Mouse (Mus musculus) bone marrow macrophage, adult 2 months (primary cell): ENCODE measurements at regions not wholly inside any gene's neighbourhood (a gene's known extent, or its start where the extent isn't known, plus 50 kb on each side); places are given as distances from the start of the nearest gene placed in this dataset.

ENCODE experiments used
- H3K27ac ChIP-seq: 2 replicates; pipeline ENCODE4 v1.5.1; 2012; ENCODE audit warnings: low read depth, low read length; ENCODE audit not compliant: insufficient read depth
- H3K4me1 ChIP-seq: 2 replicates; pipeline ENCODE4 v1.6.1; 2012; ENCODE audit warnings: low read length; ENCODE audit not compliant: control insufficient read depth, insufficient read depth
- H3K4me3 ChIP-seq: 2 replicates; pipeline ENCODE4 v1.5.1; 2012; ENCODE audit warnings: mild to moderate bottlenecking, low read length, moderate library complexity; ENCODE audit not compliant: insufficient read depth
- CTCF ChIP-seq: IDR thresholded peaks from 2 replicates; pipeline ENCODE4 v1.5.1; 2012; ENCODE audit warnings: low read depth, mild to moderate bottlenecking, low read length, moderate library complexity
- POLR2A ChIP-seq: IDR thresholded peaks from 2 replicates; pipeline ENCODE4 v1.6.1; 2012; ENCODE audit warnings: mild to moderate bottlenecking, low read depth, low read length, borderline replicate concordance

GRCm38 (mm10) chr9:50425866-50426495 lies 68.3 kb upstream of the Plet1 start:
- no peak overlapping the region for H3K4me3 ChIP-seq
- no peaks in the 10 kb centered on the region for H3K4me1 ChIP-seq
- no peak for TF ChIP-seq POLR2A
- TF ChIP-seq CTCF: no peak
- H3K27ac ChIP-seq: no peak overlapping the region

GRCm38 (mm10) chr9:50430147-50430546 lies 64.2 kb upstream of the Plet1 start:
- Histone ChIP-seq H3K4me1 (no peaks in the 10 kb centered on the region), H3K4me3 (no peak overlapping the region), H3K27ac (no peak overlapping the region)
- TF ChIP-seq POLR2A: no peak
- no peak for TF ChIP-seq CTCF

GRCm38 (mm10) chr9:50433525-50433924 lies 60.8 kb upstream of the Plet1 start:
- H3K4me1 ChIP-seq: no peaks in the 10 kb centered on the region
- H3K4me3 ChIP-seq: no peak overlapping the region
- TF ChIP-seq CTCF: no peak
- no peak for TF ChIP-seq POLR2A
- H3K27ac ChIP-seq: no peak overlapping the region

GRCm38 (mm10) chr9:50433978-50434377 lies 60.3 kb upstream of the Plet1 start:
- Histone ChIP-seq H3K4me1 (no peaks in the 10 kb centered on the region), H3K4me3 (no peak overlapping the region), H3K27ac (no peak overlapping the region)
- no peak for TF ChIP-seq CTCF
- no peak for TF ChIP-seq POLR2A

GRCm38 (mm10) chr9:50437830-50438722 lies 56.2 kb upstream of the Plet1 start:
- Histone ChIP-seq H3K4me1 (0 out of 2 replicates have a peak, but pooled peaks cover 2% of the 10 kb centered on the region), H3K4me3 (no peak overlapping the region), H3K27ac (no peak overlapping the region)
- TF ChIP-seq POLR2A (no peak), CTCF (peak; percentile 54)

- Histone ChIP-seq H3K27ac (no peak overlapping the region), H3K4me3 (no peak overlapping the region), H3K4me1 (0 out of 2 replicates have a peak, but pooled peaks cover 2% of the 10 kb centered on the region)
- TF ChIP-seq CTCF (no peak), POLR2A (no peak)
Measured at GRCm38 (mm10) chr9:50438738-50439137, 55.6 kb upstream of the Plet1 start.

- Histone ChIP-seq H3K27ac (no peak overlapping the region), H3K4me3 (no peak overlapping the region), H3K4me1 (0 out of 2 replicates have a peak, but pooled peaks cover 2% of the 10 kb centered on the region)
- no peak for TF ChIP-seq CTCF
- no peak for TF ChIP-seq POLR2A
Measured at GRCm38 (mm10) chr9:50440222-50440621, 54.1 kb upstream of the Plet1 start.

GRCm38 (mm10) chr9:50440689-50441088 lies 53.6 kb upstream of the Plet1 start:
- Histone ChIP-seq H3K4me1 (0 out of 2 replicates have a peak, but pooled peaks cover 2% of the 10 kb centered on the region), H3K4me3 (no peak overlapping the region), H3K27ac (no peak overlapping the region)
- TF ChIP-seq POLR2A (no peak), CTCF (no peak)

GRCm38 (mm10) chr9:50443708-50444463 lies 50.4 kb upstream of the Plet1 start:
- H3K27ac ChIP-seq: no peak overlapping the region
- peaks cover 9% of the 10 kb centered on the region for H3K4me1 ChIP-seq
- no peak for TF ChIP-seq POLR2A
- no peak overlapping the region for H3K4me3 ChIP-seq
